Mouse (Mus musculus): ENCODE results near the gene Fnip1. TPM values are rescaled to one million over a fixed set of nuclear protein-coding genes. Genes with fewer than 3 reads are reported as not detected.
"Not testable (repeated sequence)": the region's sequence is repeated elsewhere in the genome, so short reads cannot be mapped to it uniquely, and the experiment has no call there.

Gene Fnip1
- polyA plus RNA-seq (2012; rRNA removed) = 8.1 and 9.8 TPM in 2 replicates

DNA sequence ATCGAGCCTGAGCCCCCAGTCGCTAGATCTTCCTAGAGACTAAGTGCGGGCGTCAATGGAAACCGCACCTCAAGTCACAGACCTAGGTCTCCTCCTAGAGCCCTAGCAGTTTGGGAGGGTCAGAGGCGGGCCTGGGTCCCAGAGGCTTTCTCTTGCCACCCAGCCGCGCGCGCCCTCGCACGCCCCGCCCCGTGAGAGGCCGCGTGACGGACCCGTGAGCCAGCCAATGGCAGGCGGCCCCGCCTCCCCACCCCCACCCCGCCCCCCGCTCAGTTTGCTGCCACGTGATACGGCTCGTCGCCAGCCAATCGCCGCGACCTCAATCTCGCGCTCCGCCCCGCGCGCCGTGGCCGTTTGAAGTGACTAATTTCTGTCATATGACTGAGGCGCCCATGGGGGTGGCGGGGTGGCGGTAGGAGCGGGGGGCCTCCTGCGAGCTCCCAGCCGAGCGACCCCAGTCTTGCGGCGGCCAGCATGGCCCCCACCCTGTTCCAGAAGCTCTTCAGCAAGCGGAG is at the start of gene Fnip1:
Fnip1 (plus strand) TSS at position 377 of the 515 bp plus-strand sequence.
- Histone ChIP-seq H3K27ac (ENCODE audit: control insufficient read depth, insufficient read depth, low read depth, low read length) (peak within 1 kb of the TSS; percentile 96), H3K27me3 (ENCODE audit: control insufficient read depth, insufficient read depth, low read length) (no peaks in the 10 kb centered on the region)

GRCm38 (mm10) chr11:54390386-54390785 is 47.6 kb upstream of the Fnip1 start:
- H3K36me3 ChIP-seq (ENCODE audit: control insufficient read depth, insufficient read depth, low read length) = no peaks in the 10 kb centered on the region
- no peaks in the 10 kb centered on the region for H3K27me3 ChIP-seq (ENCODE audit: control insufficient read depth, insufficient read depth, low read length)
- no peak overlapping the region for H3K4me3 ChIP-seq (ENCODE audit: control insufficient read depth, low read depth, low read length)
- TF ChIP-seq POLR2A (IDR thresholded peaks at IDR 0.05; ENCODE audit: control insufficient read depth, low read depth, low read length) (no peak), CTCF (IDR thresholded peaks at IDR 0.05; ENCODE audit: control insufficient read depth, insufficient read depth, insufficient replicate concordance, low read depth, low read length) (no peak)
- no peaks in the 10 kb centered on the region for H3K4me1 ChIP-seq (ENCODE audit: control insufficient read depth, insufficient read depth, low read length)
- H3K27ac ChIP-seq (ENCODE audit: control insufficient read depth, insufficient read depth, low read depth, low read length) = no peak overlapping the region

More for the DNA sequence above, at the start of gene Fnip1:
- Histone ChIP-seq H3K4me3 (ENCODE audit: control insufficient read depth, low read depth, low read length) (peak within 1 kb of the TSS; percentile 98), H3K4me1 (ENCODE audit: control insufficient read depth, insufficient read depth, low read length) (no peaks in the 10 kb centered on the region; the same call in 1 of the 2 replicates), H3K36me3 (ENCODE audit: control insufficient read depth, insufficient read depth, low read length) (no peaks in the 10 kb centered on the region)
- TF ChIP-seq CTCF (IDR thresholded peaks at IDR 0.05; ENCODE audit: control insufficient read depth, insufficient read depth, insufficient replicate concordance, low read depth, low read length) = no peak
- TF ChIP-seq POLR2A (IDR thresholded peaks at IDR 0.05; ENCODE audit: control insufficient read depth, low read depth, low read length) = peak; percentile 46

GRCm38 (mm10) chr11:54391326-54391725 is 46.7 kb upstream of the Fnip1 start:
- H3K27ac ChIP-seq (ENCODE audit: control insufficient read depth, insufficient read depth, low read depth, low read length) = no peak overlapping the region
- no peaks in the 10 kb centered on the region for H3K36me3 ChIP-seq (ENCODE audit: control insufficient read depth, insufficient read depth, low read length)
- H3K27me3 ChIP-seq (ENCODE audit: control insufficient read depth, insufficient read depth, low read length) = no peaks in the 10 kb centered on the region
- H3K4me1 ChIP-seq (ENCODE audit: control insufficient read depth, insufficient read depth, low read length) = no peaks in the 10 kb centered on the region
- no peak for TF ChIP-seq POLR2A (IDR thresholded peaks at IDR 0.05; ENCODE audit: control insufficient read depth, low read depth, low read length)
- no peak for TF ChIP-seq CTCF (IDR thresholded peaks at IDR 0.05; ENCODE audit: control insufficient read depth, insufficient read depth, insufficient replicate concordance, low read depth, low read length)
- no peak overlapping the region for H3K4me3 ChIP-seq (ENCODE audit: control insufficient read depth, low read depth, low read length)

- H3K27ac ChIP-seq (ENCODE audit: control insufficient read depth, insufficient read depth, low read depth, low read length) = no peak overlapping the region
- no peaks in the 10 kb centered on the region for H3K36me3 ChIP-seq (ENCODE audit: control insufficient read depth, insufficient read depth, low read length)
- H3K27me3 ChIP-seq (ENCODE audit: control insufficient read depth, insufficient read depth, low read length) = no peaks in the 10 kb centered on the region
- H3K4me3 ChIP-seq (ENCODE audit: control insufficient read depth, low read depth, low read length) = no peak overlapping the region
- no peak for TF ChIP-seq POLR2A (IDR thresholded peaks at IDR 0.05; ENCODE audit: control insufficient read depth, low read depth, low read length)
- no peak for TF ChIP-seq CTCF (IDR thresholded peaks at IDR 0.05; ENCODE audit: control insufficient read depth, insufficient read depth, insufficient replicate concordance, low read depth, low read length)
- no peaks in the 10 kb centered on the region for H3K4me1 ChIP-seq (ENCODE audit: control insufficient read depth, insufficient read depth, low read length)
These were observed 41.3 kb upstream of the Fnip1 start for GRCm38 (mm10) chr11:54396686-54397085.

- Histone ChIP-seq H3K27ac (ENCODE audit: control insufficient read depth, insufficient read depth, low read depth, low read length) (no peak overlapping the region), H3K27me3 (ENCODE audit: control insufficient read depth, insufficient read depth, low read length) (no peaks in the 10 kb centered on the region), H3K36me3 (ENCODE audit: control insufficient read depth, insufficient read depth, low read length) (no peaks in the 10 kb centered on the region), H3K4me1 (ENCODE audit: control insufficient read depth, insufficient read depth, low read length) (no peaks in the 10 kb centered on the region), H3K4me3 (ENCODE audit: control insufficient read depth, low read depth, low read length) (no peak overlapping the region)
- TF ChIP-seq CTCF (IDR thresholded peaks at IDR 0.05; ENCODE audit: control insufficient read depth, insufficient read depth, insufficient replicate concordance, low read depth, low read length) = no peak
- TF ChIP-seq POLR2A (IDR thresholded peaks at IDR 0.05; ENCODE audit: control insufficient read depth, low read depth, low read length) = no peak
These were observed 39.9 kb upstream of the Fnip1 start for GRCm38 (mm10) chr11:54398058-54398457.

DNA sequence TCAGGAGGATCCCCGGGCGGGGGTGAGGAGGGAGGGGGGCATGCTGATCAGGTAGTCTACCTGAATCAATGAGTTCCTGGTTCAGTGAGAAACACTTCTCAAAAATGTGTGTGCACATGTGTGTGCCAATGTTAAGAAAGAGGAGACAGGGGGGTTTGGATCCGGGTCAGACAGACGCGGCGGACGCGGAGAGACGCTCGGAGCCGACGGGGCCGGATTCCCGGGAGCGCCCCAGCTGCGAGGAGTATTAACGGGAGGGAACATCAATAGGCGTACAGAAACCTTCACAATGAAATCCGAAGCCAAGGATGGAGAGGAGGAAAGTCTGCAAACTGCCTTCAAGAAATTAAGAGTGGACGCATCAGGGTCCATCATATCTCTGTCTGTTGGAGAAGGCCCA is 37.2 kb upstream of the Fnip1 start:
- not testable (repeated sequence) for H3K36me3 ChIP-seq (ENCODE audit: control insufficient read depth, insufficient read depth, low read length); H3K4me3 ChIP-seq (ENCODE audit: control insufficient read depth, low read depth, low read length); H3K27ac ChIP-seq (ENCODE audit: control insufficient read depth, insufficient read depth, low read depth, low read length); H3K27me3 ChIP-seq (ENCODE audit: control insufficient read depth, insufficient read depth, low read length); H3K4me1 ChIP-seq (ENCODE audit: control insufficient read depth, insufficient read depth, low read length)

- H3K4me1 ChIP-seq (ENCODE audit: control insufficient read depth, insufficient read depth, low read length) = no peaks in the 10 kb centered on the region
- H3K27me3 ChIP-seq (ENCODE audit: control insufficient read depth, insufficient read depth, low read length) = no peaks in the 10 kb centered on the region
- no peaks in the 10 kb centered on the region for H3K36me3 ChIP-seq (ENCODE audit: control insufficient read depth, insufficient read depth, low read length)
- H3K27ac ChIP-seq (ENCODE audit: control insufficient read depth, insufficient read depth, low read depth, low read length) = no peak overlapping the region
- H3K4me3 ChIP-seq (ENCODE audit: control insufficient read depth, low read depth, low read length) = no peak overlapping the region
- TF ChIP-seq POLR2A (IDR thresholded peaks at IDR 0.05; ENCODE audit: control insufficient read depth, low read depth, low read length) = no peak
- no peak for TF ChIP-seq CTCF (IDR thresholded peaks at IDR 0.05; ENCODE audit: control insufficient read depth, insufficient read depth, insufficient replicate concordance, low read depth, low read length)
These were observed 33.1 kb upstream of the Fnip1 start for GRCm38 (mm10) chr11:54404885-54405284.

Data from testis, adult 2 months (tissue).